Mouse (Mus musculus): ENCODE results near the gene Endov.
A peak's percentile ranks its signal among the peaks of the same experiment; 100 is the strongest.

Gene Endov

GRCm38 (mm10) chr11:119545741-119546495 is 54.8 kb downstream of the Endov start:
- DNase-seq (ENCODE audit: extremely low read depth, insufficient read length, low spot score) = no peak

DNA sequence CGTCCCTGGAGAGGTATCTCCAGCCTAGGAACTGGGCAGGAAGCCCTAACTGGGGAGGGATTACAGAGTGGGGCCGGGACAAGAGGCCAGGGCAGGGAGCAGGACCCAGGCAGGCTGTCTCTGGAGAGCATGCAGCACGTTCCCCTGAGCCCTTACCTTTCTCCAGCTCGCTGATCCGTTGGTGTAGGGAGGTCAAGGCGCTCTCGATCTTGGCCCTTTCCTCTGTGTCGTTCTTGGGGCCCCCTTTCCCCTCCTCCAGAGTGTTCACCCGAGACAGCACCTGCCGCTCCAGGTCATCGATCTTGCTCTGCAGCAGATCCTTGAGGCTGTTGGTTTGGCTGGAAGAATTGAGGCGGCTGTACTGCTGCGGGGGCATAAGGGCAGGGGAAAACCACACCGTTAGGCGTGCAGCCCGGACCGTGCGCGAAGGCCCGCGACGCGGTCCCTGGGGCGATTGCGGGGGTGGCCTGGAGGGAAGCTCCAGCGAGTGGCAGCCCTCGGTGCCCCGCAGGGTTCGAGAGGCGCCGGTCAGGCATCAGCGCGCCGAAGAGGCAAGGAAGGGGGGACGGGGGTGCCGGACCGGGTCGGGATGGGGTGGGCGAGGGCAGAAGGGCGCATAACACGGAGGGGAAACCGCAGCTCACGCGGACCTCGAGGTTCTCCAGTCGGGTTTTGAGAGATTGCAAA is 55.5 kb downstream of the Endov start:
- no peak for DNase-seq (ENCODE audit: extremely low read depth, insufficient read length, low spot score)

DNA sequence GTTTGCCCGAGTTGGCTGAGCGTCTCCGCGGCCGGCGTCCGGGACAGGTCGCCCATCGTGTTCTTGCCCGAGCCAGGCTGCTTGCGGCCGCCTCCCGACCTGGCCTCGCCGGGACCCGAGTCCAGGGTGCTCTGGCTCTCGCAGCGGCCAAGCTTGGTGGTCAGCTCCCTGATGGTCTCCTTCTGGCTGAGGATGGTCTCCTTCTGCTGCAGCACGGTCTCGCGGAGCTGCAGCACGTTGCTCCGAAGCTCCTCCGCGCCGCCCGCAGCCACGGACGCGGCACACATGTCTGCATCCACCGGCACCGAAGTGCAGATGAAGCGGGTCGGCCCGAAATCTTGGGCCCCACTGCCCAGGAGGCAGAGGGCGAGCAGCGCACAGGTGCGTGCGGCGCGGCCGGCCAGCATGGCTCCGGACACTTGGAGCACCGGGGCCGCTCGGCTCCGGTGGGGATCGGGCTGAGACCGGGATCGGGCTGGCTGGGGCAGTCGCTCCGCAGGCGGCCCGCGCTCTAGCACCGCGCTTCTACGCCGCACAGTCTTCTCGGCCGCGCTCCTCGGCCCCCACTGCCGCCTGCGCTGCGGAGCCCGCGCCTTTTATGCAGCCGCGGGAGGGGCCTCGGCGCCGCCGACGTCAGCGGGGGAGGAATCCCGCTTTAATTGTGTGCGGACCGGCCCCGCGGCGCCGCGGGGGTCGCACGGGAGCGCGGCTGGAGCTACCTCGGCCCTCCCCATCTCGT is 56.2 kb downstream of the Endov start, which contains the start of gene Nptx1:
Nptx1 (minus strand) TSS at position 571 of the 739 bp plus-strand sequence.
- DNase-seq (ENCODE audit: extremely low read depth, insufficient read length, low spot score) = no peak

DNA sequence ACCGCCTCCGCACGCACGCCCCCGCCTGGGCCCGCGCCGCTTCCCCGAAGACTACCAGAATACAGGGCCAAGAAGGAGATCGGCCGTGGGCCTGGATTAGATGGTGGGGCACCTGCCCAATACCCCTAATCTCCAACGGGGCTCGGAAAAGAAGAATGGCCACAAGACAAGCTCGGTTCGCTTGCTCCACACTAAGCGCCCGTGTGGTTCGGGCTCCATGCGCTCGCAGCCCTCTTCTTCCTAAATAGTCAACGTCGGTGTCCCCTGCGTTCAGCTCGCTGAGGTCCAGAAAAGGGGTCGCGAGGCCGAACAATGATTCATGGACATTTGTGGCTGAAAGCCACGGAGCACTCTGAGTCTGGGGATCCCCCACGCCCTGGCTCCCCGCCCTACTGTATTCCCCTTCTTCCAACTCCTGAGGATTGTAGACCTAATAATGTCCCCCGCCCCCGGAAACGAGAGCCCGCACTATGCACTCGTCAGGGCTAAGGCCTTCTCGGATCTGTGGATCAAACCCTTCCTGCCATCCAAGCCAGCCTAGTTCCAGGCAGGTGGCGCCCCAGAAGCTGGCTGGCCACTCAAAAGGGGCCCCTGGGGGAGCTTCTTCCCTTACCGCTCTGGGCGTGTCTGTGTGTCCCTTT is 56.9 kb downstream of the Endov start:
- DNase-seq (ENCODE audit: extremely low read depth, insufficient read length, low spot score) = no peak

GRCm38 (mm10) chr11:119548741-119549370 is 57.7 kb downstream of the Endov start:
- DNase-seq (ENCODE audit: extremely low read depth, insufficient read length, low spot score) = no peak

DNA sequence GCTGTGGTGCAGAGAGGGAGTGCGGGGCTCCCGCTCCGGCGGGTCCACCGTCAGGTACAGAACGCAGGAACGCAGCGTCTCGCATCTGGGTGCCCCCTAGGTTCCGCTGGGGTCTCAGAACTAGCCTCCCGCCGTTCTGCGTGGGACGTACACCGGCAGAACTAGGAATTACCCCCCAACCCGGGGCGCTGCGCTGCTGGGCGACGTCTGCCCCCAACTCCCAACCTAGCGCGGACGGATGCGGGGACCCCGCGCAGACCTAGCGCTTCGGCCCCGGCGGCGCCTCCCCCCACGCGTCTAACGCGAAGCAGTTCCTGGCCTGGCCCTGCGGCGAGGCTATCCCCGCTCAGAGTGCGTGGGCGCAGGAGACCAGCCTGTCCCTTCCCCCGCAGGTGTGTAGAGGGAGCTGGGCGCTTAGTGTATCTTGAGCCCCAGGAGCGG is 58.2 kb downstream of the Endov start:
- no peak for DNase-seq (ENCODE audit: extremely low read depth, insufficient read length, low spot score)

DNA sequence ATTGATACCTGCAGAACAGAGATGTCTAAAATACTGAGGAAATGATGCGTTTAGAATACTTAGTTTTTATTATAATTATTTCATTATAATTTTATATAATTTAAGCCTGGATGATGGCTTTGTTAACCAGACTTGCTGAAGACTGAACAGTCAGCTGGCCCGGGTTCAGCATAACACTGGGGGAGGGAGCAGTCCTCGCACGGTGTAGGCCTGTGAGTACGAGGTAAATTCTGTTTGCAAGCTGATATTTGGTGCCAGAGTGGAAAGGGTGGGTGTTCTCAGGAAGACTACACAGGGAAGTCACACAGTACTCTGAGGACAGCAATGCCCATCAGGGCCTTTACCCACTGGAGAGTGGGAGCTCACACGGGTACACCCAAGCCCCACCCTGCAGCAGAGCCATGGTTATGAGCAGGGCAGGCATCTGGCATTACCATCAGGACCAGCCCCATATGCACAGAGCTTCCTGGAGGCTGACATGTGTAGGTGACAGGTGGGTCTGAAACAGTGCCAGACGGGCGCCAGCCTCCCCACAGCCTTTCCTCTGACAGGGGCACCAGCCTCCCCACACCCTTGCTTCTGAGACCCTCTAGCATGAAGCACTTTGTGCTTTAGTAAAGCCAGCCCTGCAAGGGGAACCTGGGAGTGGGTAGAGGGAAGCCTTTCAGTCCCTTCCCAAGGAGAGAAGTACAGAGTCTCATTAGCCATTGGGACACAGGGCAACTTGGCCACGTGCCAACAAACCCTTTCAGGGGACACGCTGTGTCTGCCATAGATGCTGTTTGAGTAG is 59.6 kb downstream of the Endov start:
- no peak for DNase-seq (ENCODE audit: extremely low read depth, insufficient read length, low spot score)

GRCm38 (mm10) chr11:119551468-119551867 is 60.3 kb downstream of the Endov start:
- peak; percentile 58 for DNase-seq (ENCODE audit: extremely low read depth, insufficient read length, low spot score)

DNA sequence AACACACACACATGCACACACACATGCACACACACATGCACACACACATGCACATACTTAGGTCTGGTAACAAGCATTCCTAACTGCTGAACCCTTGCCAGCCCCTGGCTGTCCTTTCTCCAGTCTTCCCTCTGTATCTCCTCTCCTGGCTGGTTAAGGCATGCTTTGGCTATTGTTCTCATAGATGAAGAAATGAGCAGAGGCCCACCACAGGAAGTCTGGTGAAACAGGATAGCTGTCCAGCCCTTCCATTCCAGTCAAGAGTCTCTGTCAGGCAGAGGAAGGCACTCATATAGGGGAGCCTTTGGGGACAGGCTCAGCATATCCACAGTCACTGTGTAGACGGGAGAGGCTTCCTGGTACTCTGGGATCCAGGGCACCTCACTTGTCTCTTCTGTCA is 61.2 kb downstream of the Endov start:
- no peak for DNase-seq (ENCODE audit: extremely low read depth, insufficient read length, low spot score)

- no peak for DNase-seq (ENCODE audit: extremely low read depth, insufficient read length, low spot score)
Observed at GRCm38 (mm10) chr11:119552902-119553802, 62.0 kb downstream of the Endov start.

GRCm38 (mm10) chr11:119554706-119555105 is 63.6 kb downstream of the Endov start:
- DNase-seq (ENCODE audit: extremely low read depth, insufficient read length, low spot score) = no peak

GRCm38 (mm10) chr11:119555170-119555569 is 64.0 kb downstream of the Endov start:
- no peak for DNase-seq (ENCODE audit: extremely low read depth, insufficient read length, low spot score)

DNA sequence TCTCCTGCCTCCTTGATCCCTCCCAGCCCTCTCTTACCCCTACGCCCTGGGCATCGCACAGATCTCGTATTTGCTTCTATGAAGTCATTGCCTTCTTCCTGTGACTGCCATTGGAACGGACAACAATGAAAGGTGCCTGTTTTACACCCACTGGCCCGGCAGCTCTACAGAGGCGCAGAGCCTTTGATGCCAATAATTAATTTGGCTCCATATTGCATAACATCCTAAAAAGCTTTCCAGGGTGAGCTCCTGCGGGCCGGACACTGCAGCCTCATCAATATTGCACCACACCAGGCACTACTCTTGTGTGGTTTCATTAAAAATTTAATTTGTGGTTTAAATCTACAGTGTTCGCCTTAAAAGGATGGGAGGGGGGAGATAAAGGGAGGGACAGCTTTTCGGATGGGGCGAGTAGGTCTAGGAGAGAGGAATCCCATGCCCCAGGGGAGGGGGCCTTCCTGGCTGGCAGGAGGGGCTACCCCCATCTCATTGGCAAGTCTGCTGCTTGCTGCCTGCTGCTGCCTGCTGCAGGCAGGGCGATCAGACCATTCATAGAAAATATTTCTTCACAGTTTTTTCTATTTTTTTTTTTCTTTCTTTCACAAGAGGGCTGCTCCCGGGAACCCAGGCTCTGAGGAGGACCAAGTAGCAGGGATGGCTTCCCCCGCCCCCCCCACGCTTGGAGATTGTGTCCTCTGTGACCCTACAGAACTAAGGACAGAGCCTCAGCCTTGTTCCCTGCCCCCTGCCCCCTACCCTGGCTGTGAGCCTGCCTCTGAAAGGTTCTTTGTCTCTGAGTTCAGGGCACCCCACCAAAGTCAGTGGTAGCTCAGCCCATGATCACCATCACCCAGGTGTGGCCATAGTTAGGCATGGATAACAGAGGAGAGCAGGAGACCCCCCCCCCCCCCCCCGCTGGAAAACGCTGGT is 67.1 kb downstream of the Endov start:
- DNase-seq (ENCODE audit: extremely low read depth, insufficient read length, low spot score) = no peak

DNA sequence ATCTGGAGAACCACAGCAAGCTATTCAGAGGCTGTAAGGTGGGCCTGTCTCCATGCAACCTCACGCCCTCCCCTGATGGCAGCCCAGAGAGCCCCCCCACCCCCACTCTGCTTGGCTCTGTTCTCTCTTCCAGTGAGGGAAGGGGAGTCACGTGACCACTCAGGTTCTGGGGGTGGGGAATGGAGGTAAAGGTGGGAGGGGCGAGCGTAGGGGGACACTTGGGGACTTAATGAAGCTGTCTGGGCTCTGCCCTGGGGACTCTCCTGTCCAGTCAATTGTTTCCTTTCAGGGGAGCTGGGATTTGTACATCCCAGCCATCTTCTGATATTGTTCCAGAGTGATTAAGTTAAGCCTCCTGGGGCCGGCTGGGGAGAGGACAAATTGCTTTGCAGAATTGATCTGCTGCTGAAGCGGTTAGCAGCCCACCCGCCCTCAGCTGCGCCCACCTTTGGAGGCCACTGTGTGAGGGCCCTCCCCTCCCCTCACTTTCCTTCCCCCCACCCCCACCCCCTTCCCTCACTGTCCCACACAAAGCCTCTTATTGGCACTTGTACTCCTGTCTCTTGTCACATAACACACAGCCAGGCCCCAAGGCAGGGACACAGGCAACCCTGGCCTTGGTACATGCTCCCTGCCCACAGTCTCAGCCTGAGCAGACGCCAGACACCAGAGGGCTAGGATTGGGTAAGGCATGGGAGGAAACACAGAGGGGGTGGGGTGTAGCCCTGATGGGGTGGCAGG is 67.9 kb downstream of the Endov start:
- no peak for DNase-seq (ENCODE audit: extremely low read depth, insufficient read length, low spot score)

All from 3134 (cell line).